Mouse (Mus musculus): ENCODE data around the gene Ttc27.
"Not testable (repeated sequence)": the region's sequence is repeated elsewhere in the genome, so short reads cannot be mapped to it uniquely, and the experiment has no call there.

Gene Ttc27

DNA sequence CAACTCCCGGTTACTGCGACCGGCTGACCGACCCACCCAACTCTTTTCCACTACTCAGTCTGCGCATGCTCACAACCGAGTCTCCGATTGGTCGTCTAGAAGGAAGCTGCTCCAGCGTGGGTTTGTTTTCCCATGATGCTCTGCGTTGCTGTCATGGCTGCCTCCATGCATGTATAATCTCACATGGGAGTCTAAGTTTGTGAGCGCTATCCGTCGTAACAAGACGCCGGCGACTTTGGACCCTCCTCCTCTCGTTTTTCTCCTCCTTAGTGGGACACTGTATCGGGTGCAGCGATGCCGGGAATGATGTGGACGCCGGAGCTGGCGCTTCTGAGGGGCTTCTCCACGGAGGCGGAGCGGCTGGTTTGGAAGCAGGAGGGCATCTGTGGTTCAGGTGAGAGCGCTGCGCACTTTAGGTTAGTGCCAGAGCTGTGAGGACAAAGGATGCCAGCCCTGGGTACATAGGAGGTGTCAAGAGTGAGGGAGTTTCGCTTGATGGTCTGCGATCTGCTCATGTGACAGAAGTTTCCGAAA is at the start of gene Ttc27:
Gene Ttc27 (plus strand): TSS at position 115 of the 534 bp plus-strand sequence.
- peak; percentile 98 to 99 for DNase-seq

DNA sequence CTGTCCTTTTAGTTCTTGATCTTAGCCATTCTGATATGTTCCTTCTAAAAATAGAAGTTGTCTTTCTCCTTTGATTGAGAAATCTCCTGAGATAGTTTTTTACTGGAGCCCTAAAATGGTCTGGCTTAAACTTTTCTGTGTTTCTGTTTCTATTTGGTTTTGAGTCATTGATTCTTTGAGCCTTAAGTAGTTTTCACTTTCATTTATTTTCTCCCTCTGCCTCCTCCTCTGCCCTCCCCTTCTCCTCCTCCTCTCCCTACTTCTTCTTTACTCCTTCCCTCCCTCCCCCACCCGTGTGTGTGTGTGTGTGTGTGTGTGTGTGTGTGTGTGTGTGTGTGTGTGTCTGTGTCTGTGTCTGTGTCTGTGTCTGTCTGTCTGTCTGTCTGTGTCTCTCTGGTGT is 49.5 kb upstream of the Ttc27 start:
- no peak for DNase-seq

DNA sequence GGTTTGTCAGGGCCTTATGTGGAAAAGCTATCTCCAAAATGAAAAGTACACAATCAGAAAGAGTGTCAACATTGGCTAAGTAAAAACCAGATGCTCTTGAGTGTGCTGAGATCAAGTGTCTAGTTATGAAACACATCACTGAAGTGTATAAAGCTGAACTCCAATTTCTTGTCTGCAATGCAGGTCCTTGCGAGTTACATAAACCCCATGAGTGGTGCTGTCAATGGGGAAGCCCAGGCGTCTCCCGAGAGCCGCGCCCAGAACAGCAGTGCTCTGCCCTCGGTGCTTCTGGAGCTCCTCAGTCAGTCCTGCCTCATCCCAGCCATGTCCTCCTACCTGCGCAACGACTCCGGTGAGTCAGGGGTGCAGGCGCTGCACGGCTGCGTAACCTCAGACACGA is 47.5 kb upstream of the Ttc27 start:
- no peak for DNase-seq

DNA sequence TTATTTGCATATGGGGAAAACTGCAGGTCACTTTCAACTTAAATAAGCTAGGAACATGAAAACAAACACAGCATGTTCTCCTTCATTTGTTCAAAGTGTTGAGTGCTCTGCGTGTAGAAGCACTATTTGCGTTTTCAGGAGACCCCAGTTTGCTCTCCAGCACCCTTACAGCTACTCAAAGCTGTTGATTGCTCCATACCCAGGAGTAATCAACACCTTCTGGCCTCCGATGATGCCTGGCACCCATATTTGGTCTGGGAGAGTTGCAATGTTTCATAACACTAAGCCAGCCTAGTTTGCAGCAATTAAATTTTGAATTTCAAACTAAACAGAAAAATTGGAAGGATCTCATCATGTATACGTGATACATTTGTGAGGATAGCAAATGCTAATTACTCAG is 45.1 kb upstream of the Ttc27 start:
- DNase-seq = no peak

DNA sequence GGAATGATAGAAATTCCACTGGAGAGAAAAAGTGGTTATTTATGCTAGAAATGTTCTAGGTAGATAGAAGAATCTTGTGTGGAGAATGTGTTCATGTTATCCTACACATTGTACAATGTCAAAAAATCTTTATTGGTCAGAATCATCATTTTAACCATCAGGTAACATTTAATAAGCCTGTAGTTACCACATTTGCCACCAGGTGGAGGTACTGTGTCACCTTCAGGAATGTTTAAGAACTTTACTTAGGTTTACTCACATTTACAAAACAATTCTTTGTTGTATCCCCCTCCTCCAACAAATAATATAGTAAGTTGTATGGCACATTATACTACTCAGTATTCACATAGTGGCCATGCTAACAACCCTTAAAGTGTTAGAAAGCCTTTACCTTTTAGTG is 44.3 kb upstream of the Ttc27 start:
- DNase-seq = peak; percentile 26 to 61

DNA sequence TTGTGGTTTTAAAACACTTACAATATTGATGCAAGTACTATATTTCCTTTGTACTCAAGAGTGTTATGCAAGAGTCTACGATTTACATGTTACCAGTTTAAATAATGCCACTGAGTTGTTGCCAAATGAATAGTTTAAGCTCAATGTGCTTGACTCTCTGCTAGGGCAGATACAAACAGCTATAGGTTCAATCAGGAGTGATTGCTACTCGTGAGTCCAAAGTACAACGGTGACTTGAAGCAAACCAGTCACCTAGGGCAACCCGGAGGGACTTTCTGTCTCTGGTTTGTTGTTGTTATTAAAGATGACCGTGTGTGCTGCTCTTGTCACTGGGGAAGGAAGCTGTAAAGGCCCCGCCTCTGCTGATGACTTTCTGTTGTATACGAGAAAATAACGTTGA is 39.5 kb upstream of the Ttc27 start:
- no peak for DNase-seq

DNA sequence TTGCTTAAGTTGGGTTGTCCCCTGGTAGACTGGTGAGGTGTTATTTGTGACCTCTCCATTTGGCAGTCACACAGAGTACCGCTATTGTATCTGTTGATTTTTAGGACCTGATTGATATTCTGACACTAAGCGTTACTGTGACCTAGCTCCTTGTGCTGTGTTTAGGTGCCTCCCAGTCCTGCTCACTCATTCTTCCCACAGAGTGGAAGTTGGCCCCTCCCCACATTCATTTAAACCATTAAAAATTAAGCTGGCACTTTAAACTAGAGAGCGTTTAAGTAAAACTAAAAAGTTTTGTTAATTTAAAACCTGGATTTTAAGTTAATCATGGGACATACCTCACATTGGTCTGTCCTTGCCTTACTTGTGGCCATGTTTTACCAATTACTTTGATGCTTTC is 32.6 kb upstream of the Ttc27 start:
- peak; percentile 20 to 44 for DNase-seq

DNA sequence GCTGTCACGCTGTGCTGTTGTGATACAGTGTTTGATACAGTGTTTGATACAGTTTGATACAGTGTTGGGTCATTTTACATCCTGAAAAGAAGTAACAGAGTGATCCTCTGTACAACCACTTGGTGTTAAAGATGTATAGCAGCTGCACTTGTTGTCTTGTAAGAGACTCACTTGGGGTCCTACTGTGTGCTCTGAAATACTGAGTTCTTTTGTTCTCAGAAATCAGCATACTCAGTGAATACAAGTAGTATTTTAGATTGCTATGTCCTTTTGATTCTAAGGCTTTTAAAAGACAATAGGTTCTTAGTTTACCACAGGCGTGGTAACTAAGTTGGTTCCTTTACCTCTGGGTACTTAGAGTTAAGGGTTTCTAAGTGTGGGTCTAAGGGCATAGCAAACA is 29.0 kb upstream of the Ttc27 start:
- no peak for DNase-seq

DNA sequence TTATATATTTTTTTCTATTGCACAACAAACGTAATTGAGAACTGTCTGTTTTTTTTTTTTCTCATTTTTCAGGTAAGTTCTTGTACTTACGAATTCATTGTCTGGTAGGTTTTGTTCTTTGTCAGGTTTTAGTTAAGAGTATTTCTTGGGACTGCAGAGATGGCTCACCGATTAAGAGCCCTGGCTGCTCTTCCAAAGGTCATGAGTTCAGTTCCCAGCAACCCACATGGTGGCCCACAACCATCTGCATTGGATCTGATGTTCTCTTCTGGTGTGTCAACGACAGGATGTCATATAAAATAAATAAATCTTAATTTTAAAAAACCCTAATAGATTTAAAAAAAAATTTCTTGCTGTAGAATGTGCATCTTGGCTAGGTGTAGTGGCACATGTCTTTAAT is 28.1 kb upstream of the Ttc27 start:
- peak; percentile 9 to 50 for DNase-seq

DNA sequence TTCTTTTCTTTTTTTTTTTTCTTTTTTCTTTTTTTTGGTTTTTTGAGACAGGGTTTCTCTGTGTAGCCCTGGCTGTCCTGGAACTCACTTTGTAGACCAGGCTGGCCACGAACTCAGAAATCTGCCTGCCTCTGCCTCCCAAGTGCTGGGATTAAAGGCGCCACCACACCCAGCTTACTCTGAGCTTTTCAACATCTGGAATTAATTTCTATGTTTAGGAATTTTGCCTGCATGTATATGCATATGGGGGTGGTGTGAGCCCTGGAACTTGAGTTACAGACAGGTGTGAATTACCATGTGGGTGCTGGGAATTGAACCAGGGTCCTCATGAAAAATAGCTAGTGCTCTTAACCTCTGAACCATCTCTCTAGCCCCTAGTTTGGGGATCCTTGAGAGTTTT is 15.9 kb upstream of the Ttc27 start:
- DNase-seq = not testable (repeated sequence)

DNA sequence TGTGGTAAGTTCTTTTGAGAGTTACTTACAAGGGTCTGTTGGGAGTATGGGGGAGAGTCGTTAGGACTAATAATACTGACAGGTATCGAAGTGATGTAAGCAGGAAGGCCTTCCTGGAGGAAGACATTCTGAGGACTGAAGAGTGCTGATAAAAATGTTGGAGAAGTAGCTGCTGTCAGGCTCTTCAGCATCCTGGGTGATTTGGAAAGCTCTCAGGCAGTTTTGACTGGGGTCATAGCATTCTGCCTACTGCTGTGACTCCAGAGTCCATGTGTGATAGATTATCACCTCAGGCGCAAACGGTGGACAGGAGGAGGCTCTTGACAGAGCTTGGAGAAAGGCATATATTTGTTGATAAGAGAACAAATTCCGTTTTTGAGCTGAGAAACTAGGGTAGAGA is 12.1 kb upstream of the Ttc27 start:
- DNase-seq = no peak

DNA sequence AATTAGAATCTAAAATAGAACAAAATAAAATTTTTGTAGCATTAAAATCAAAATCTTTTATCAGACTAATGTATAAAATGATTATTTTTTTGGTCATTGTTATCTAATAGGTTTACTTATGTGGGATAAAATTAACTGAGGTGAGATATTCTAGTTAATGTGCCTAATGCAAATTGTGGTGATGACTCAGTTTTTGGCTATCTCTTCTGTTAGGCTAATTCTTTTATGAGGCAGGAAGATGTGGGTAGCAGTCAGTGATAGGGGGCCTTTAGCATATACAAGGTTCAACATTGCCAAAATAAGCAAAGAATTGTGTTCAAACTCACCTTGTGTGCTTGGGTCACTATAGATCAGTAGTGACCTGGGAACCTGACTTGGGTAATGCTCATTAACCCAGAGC is 10.9 kb upstream of the Ttc27 start:
- DNase-seq = no peak

DNA sequence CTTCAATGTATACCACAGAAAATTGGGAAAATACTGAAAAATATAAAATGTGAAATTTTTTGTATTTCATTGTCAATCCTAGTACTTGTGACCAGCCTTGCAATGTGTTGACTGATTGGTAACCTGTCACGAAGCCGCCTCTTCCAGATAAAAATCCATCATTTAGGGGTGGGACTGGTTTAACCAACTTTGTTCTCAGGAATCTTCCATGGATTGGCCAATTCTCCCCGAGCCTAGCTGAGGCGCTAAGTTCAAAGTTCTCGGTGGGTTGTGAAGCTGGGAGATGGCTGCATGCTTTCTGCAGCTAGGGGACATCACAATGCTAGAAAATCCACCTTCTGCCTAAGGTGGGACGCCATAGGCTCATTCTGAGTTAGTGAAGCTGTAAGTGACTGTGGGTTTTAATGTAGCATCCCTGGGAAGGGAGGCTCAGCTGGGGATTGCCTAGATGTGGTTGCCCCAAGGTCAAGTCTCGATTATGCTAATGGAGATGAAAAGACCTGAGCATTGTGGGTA is 9.8 kb upstream of the Ttc27 start:
- no peak for DNase-seq

DNA sequence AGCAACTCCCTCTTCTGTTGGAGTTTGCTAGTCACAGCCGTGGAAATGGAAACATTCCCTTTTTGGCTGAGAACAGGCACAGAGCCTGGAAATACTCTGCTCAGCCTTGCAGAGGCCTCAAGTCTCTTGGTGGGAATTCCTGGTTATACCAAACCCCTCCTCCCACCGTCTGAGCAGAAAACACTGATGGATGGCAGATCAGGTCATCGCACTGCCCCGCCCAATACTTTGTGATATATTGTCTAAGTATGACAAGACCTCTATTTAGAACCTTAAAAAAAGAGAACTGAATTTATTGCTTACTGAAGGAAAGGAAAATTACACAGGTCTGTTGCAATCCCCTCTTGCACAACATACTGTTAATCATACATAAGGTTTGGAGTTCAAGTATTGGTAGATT is 6.8 kb upstream of the Ttc27 start:
- no peak for DNase-seq

DNA sequence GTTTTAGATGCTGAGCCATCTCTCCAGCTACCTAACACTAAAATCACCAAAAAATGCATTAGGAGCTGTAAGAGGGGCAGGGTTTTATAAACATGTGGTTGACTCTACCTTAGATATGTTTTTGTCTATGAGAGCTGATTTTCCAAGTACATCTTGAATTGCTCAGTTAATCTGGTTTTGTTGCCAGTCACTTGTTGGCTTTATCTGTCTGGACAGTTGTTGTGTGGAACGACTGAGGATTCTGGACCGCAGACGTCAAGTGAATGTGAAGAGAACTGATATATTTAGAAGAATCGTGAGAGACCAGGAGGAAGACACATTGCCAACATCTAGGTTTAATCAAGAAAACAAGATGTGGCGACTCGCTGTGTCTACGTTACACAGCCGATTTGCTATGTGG is 5.9 kb upstream of the Ttc27 start:
- DNase-seq = no peak

DNA sequence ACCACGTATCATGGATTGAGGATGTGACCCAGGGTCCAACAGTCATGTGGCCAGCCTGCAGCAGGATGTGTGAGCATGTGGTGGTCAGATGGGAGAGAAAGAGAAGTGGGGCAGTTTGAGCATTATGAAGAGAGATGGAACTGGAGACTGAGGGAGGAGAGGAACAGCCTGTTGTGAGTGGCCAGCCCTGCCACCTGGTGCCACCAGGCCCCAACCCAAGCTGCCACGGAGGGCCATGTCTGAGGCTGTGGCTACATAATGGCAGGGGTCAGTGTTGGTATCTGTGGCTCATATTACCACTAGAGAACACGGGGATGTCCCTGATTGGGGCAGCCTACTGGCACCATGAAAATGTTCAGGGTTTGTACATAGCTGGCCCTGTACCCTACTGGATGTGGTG is 2.4 kb upstream of the Ttc27 start:
- DNase-seq = no peak

DNA sequence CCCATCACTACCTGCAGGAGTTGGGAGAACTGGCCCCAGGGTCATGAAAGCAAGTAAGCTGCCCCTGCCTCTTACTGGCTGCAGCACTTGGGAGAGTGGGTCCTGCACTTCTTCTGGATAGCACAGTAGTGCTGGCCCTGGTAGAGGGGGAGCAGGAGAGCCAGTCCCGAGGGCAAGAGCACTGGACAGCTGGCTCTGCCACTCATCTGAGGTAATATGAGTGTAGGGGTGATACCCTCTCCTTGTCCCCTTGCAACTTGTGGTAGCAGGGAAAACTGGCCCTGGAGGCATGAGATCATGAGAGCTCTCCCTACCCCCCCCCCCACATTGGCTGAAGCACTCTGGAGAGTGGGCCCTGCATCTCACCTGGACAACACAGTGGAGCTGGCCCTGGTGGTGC is 1.8 kb upstream of the Ttc27 start:
- no peak for DNase-seq

DNA sequence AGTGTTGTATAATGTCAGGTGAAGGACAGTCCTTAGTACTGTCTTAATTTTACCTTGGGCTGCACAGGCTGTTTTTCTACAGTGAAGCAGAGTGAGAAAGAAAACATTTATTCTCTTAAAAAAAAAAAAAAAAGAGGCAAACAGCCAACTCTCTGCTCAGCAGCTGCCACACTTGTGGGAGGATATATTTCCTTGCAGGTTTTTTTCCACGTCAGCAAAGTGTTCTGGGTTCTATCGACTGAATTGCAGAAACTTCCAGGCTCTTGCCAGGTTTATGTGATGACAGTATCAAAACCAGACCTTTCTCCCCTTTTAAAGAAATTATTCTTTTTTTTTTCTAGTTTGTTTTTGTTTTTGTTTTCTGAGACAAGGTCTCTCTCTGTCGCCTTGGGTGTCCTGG is 889 bp upstream of the Ttc27 start:
- DNase-seq = no peak

DNA sequence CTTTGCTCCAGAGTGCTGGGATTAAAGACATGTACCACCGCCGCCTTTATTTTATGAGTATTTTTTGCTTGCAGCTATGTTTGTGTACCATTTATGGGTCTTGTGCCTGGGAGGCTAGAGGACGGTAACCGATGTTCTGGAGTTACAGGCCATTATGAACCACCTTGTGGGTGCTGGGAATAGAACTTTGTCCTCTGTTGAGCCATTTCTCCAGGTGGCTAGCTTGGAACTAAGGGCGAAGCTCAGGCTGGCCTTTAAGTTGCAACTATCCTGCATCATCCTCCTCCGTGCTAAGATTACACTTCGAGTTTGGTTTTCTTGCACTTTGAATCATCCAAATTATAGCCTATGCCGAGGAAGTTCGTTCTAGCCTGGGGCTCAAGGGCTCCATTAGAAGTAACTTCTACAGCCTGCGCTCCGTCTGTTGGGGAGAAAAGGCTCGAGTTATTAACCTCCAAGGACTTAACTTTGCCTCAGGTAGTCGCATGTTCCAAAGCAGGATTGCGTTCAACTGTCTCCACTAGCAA is 378 bp upstream of the Ttc27 start:
- DNase-seq = peak in 1 of 2 experiments; percentile 23

DNA sequence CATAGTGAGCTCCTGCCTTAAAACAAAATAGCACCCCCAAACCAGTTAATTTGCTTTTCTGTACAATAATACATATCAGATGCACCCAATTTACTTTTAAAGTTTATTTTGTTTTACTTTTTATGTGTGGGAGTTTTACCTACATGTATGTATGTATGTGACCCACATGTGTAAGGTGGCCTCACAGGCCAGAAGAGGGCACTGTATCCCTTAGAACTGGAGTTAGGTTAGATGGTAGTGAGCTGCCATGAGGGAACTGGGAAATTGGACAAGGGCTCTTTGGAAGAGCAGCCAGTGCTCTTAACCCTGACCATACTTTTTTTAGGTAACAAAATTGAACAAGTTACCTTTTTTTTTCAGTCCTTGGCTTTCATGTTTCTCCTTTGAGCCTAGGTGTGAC is 15.3 kb downstream of the Ttc27 start:
- peak in 1 of 2 experiments; percentile 22 for DNase-seq

DNA sequence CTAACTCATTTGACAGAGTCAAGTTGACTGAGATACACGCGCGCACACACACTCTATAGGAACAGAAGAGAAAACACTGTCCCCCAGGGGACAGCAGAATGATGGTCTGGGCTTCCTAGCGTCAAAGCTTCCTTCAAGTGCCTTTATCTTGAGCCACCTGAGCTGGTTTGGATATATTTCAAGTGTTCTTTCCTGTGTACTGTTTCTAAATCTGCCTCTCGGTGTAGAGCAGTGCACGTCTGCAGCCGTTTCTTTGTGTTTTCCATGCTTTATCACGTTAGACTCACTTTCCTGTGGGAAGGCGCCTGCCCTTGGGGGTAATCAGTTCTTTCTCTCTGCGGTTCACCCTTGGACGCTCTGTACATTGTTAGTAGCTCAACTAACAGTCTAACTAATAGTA is 17.9 kb downstream of the Ttc27 start:
- DNase-seq = no peak

DNA sequence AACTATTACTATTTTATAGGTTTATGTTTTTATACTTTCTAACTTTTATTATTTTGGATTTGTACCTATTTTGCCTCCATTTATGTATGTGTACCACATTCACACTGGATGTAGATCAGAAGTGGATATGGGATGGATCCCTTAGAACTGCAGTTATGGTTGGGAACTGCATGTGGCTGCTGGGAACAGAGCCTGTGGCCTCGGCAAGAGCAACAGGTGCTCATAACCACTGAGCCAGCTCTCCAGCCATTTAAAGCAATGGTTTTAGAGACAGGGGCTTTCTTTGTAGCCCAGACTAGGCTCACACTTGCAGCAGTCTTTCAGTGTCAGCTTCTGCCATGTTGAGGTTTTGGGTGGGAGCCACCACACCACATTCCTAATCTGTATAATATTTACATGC is 32.1 kb downstream of the Ttc27 start:
- DNase-seq = no peak

DNA sequence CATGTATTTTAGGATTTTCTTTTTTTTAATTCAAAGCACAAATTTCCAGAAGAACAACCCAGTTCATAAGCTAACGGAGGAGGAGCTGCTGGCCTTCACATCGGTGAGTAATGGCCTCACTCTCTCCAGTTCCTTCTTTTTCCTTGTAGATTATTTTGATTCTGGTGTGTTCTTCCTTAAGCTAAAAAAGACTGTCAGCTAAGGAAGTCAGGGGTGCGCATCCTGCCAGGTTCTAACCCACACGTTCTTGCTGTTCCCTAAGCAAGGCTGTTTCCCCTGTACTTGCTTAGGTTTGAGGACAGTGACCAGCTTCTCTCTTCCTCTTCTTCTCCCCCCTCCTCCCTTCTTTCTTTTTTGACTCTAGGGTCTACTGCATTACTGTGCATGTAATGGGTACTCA is 33.5 kb downstream of the Ttc27 start:
- DNase-seq = no peak

DNA sequence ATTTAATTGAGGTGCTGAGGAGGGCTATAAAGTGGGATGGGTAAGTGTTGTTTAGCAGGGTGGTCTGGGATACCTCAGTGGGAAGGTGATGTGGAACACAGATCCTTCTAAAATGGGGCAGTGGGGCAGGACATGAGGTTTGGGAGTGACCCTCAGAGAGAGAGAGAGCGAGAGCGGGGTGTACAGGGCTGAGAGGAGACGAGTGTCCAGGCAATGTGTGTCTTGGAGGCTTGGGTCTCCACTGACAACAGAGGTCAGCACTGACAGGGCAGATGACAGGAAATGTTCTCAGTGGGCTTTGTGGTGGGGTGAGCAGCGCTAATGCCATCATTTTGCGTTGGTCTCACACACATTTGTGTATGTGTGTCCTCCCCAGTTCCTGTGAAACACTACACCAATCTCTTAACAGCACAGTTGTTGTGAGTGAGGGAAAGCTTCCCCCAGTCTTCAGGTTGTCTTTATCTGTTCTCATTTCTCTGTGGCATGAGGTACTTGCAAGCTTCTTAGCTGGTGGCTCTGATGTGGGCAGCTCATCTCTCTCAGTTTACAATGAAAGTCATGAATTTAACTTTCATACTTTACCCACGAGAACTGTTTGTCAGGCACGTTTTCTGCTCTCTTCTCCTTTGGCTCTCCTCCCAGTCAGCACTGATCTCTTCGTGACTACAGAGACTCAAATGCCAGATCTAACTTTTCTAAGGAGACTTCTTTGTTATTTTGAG is 35.5 kb downstream of the Ttc27 start:
- DNase-seq = no peak

DNA sequence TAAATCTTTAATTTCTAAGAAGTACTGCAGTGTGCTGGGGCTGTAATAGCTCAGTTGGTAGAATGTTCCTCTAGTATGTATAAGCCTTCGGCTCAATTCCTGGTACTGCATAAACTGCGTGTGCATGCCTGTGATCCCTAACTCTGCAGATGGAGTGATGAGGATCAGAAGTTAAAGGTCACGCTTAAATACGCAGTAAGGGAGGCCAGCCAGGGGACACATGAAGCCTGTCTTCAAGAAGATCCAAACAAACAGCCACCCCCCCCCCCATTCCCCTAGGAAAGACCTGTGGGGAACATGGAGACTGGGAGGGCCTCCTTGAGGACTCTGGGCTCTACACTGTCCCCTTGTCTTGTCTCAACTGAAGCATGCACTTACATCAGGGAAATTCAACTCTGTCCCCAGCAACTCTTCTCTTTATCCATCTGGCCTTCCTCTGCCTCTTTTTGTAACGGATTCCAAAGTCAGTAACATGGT is 36.1 kb downstream of the Ttc27 start:
- no peak for DNase-seq
